Mouse (Mus musculus): ENCODE data around the gene Rsbn1l. TPM values are rescaled to one million over a fixed set of nuclear protein-coding genes. Genes with fewer than 3 reads are reported as not detected.

Gene Rsbn1l
- total and polyA plus RNA-seq, 3 experiments: 8.1 to 20.2 (median 17.0) TPM

DNA sequence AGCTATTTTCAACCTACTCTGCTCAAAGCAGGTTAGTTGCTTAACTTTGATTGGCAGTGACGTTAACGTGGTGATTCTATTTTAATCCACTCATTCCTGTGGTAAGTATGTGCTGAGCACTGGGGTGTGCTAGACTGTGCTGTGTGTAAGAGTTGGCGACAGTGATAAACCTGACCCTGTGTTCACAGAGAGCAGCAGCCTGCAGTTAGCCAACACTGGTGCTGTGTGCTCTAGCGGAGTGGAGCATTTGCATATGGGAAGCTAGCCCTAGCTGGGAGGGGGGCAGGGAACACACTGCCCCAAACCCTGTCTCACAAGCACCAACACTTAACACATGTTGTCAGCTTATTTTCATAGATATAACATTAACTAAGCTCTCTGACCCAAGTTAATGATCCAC lies 11.7 kb upstream of the Rsbn1l start (continued):
- TF ChIP-seq ZC3H11A (IDR thresholded peaks at IDR 0.05; ENCODE audit: low read depth, low read length): no peak
- TF ChIP-seq PAX5 (IDR thresholded peaks at IDR 0.05; ENCODE audit: low read length): no peak
- TF ChIP-seq SIN3A (IDR thresholded peaks at IDR 0.05; ENCODE audit: low read length): peak; percentile 58; the same call in 1 of the 2 replicates
- no peak for TF ChIP-seq NELFE (IDR thresholded peaks at IDR 0.05; ENCODE audit: low read depth, low read length)
- 0 out of 2 replicates have a peak, but pooled peaks have one; percentile 48 for TF ChIP-seq TBP (conservative IDR thresholded peaks at IDR 0.05; ENCODE audit: low read depth, low read length)
- TF ChIP-seq UBTF (IDR thresholded peaks at IDR 0.05; ENCODE audit: low read depth, low read length): no peak
- TF ChIP-seq MAFK (IDR thresholded peaks at IDR 0.05; ENCODE audit: insufficient replicate concordance, low read length): no peak
- no peak for TF ChIP-seq ZMIZ1 (IDR thresholded peaks at IDR 0.05; ENCODE audit: low read depth, low read length)
- TF ChIP-seq MAZ (IDR thresholded peaks at IDR 0.05; ENCODE audit: low read depth, low read length): no peak

DNA sequence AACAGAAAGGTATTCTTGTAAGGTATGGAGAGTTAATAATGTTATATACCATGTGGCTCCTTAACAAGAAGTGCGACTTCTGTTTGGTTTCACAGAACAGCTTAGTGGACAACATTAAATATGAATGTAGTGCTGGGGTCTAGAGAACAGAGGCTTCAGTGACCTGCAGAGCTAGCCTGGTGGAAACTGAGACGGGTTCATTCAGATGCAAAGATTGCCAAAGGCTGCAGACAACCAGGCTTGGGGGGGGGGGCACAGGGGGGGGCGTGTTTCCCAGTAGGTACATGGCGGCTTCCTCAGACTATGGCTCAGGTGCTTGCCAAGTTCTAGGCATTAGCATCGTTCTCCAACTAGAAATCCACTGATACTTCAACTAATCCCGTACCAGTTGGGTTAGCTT lies 8.2 kb upstream of the Rsbn1l start:
- Histone ChIP-seq H3K79me2 (replicated peaks; ENCODE audit: control insufficient read depth, extremely low read depth, insufficient read depth, poor library complexity, severe bottlenecking) (no peaks in the 10 kb centered on the region), H3K4me3 (replicated peaks in 1 of 3; ENCODE audit: low read depth in 2 of 3, low read length in 2 of 3, poor library complexity in 1 of 3) (no peak overlapping the region), H3K4me1 (ENCODE audit: control insufficient read depth in 1 of 2, insufficient read depth in 2 of 2) (peaks cover 6 to 31% of the 10 kb centered on the region in 2 experiments; a peak in 3 of 4 replicates), H3K9ac (ENCODE audit: insufficient read depth, low read depth) (no peak overlapping the region), H3K27me3 (replicated peaks) (no peaks in the 10 kb centered on the region), H3K36me3 (replicated peaks in 1 of 2; ENCODE audit: control insufficient read depth in 1 of 2, insufficient read depth in 1 of 2, low read length in 1 of 2) (peaks cover 0 to 28% of the 10 kb centered on the region in 2 experiments), H3K27ac (ENCODE audit: insufficient read depth, low read depth) (no peak overlapping the region), H3K9me3 (replicated peaks; ENCODE audit: low read length) (peaks cover 2% of the 10 kb centered on the region), H3K4me2 (ENCODE audit: insufficient read depth, low read depth, poor library complexity, severe bottlenecking) (no peak overlapping the region)
- TF ChIP-seq SIN3A (IDR thresholded peaks at IDR 0.05; ENCODE audit: low read length) (no peak), POLR2AphosphoS2 (IDR thresholded peaks at IDR 0.05; ENCODE audit: low read depth, low read length) (no peak), ELF1 (IDR thresholded peaks at IDR 0.05; ENCODE audit: low read depth, low read length) (no peak), MAFK (IDR thresholded peaks at IDR 0.05; ENCODE audit: insufficient replicate concordance, low read length) (no peak), CHD2 (IDR thresholded peaks at IDR 0.05; ENCODE audit: low read length) (no peak), MEF2A (IDR thresholded peaks at IDR 0.05; ENCODE audit: borderline replicate concordance, low read depth, low read length) (no peak)
- in situ Hi-C loops (cut with MboI; ENCODE audit: low pct_ligation_motif_present, low pct_unique_long_range_greater_than_20kb, low sequenced_read_pairs): loop anchor here (10.0 to 25.0 kb wide), 2 partner anchors 50 to 177 kb away; no protein-coding TSS in a partner anchor
- no peak for DNase-seq (ENCODE audit: extremely low read depth)
- dilution Hi-C loops (cut with MboI; ENCODE audit: extremely low pct_ligation_motif_present, extremely low pct_unique_long_range_greater_than_20kb, low sequenced_read_pairs): no loop called here

DNA sequence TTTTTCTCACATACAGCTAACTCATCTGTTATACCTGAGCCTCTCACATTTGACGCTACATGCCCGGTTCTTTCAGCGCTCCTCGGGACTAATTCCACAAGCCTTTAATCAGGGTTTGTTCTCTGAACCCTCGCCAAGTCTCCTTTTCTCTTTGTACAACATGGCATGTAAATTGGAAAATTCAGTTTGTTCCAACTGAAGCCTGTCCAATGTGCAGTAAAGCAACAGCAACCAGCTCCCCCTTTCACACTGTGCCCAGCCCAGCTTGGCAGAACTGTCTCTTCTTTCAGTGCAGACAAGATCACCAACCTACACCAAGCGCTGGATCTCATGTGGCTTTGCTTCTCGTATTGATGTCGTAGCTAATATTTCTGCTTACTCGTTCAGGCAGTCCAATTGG lies 7.1 kb upstream of the Rsbn1l start:
- Histone ChIP-seq H3K4me2 (ENCODE audit: insufficient read depth, low read depth, poor library complexity, severe bottlenecking) (no peak overlapping the region), H3K27ac (ENCODE audit: insufficient read depth, low read depth) (no peak overlapping the region), H3K36me3 (replicated peaks in 1 of 2; ENCODE audit: control insufficient read depth in 1 of 2, insufficient read depth in 1 of 2, low read length in 1 of 2) (peaks cover 0 to 28% of the 10 kb centered on the region in 2 experiments), H3K4me1 (ENCODE audit: control insufficient read depth in 1 of 2, insufficient read depth in 2 of 2) (peaks cover 4 to 21% of the 10 kb centered on the region in 2 experiments; a peak in 3 of 4 replicates), H3K9ac (ENCODE audit: insufficient read depth, low read depth) (no peak overlapping the region), H3K9me3 (replicated peaks; ENCODE audit: low read length) (peaks cover 2% of the 10 kb centered on the region), H3K4me3 (replicated peaks in 1 of 3; ENCODE audit: low read depth in 2 of 3, low read length in 2 of 3, poor library complexity in 1 of 3) (no peak overlapping the region), H3K79me2 (replicated peaks; ENCODE audit: control insufficient read depth, extremely low read depth, insufficient read depth, poor library complexity, severe bottlenecking) (no peaks in the 10 kb centered on the region), H3K27me3 (replicated peaks) (no peaks in the 10 kb centered on the region)
- in situ Hi-C loops (cut with MboI; ENCODE audit: low pct_ligation_motif_present, low pct_unique_long_range_greater_than_20kb, low sequenced_read_pairs) (loop anchor here (10.0 to 25.0 kb wide), 2 partner anchors 48 to 176 kb away; no protein-coding TSS in a partner anchor), dilution Hi-C loops (cut with MboI; ENCODE audit: extremely low pct_ligation_motif_present, extremely low pct_unique_long_range_greater_than_20kb, low sequenced_read_pairs) (no loop called here)
- no peak for TF ChIP-seq RAD21 (IDR thresholded peaks at IDR 0.05; ENCODE audit: low read depth, low read length)
- no peak for TF ChIP-seq NELFE (IDR thresholded peaks at IDR 0.05; ENCODE audit: low read depth, low read length)
- TF ChIP-seq POLR2A (IDR thresholded peaks at IDR 0.05; ENCODE audit: low read depth, low read length): no peak
- no peak for TF ChIP-seq USF1 (IDR thresholded peaks at IDR 0.05; ENCODE audit: low read depth, low read length)
- TF ChIP-seq MEF2A (IDR thresholded peaks at IDR 0.05; ENCODE audit: borderline replicate concordance, low read depth, low read length): no peak
- TF ChIP-seq GABPA (IDR thresholded peaks at IDR 0.05; ENCODE audit: insufficient replicate concordance, low read depth, low read length): no peak
- TF ChIP-seq UBTF (IDR thresholded peaks at IDR 0.05; ENCODE audit: low read depth, low read length): no peak
- no peak for TF ChIP-seq MAFK (IDR thresholded peaks at IDR 0.05; ENCODE audit: insufficient replicate concordance, low read length)
- no peak for DNase-seq (ENCODE audit: extremely low read depth)

Data from CH12.LX (cell line).